Mouse (Mus musculus) gastrocnemius, adult 8-10 months (tissue): ENCODE results near the gene Stk38l. TPM values are rescaled to one million over a fixed set of nuclear protein-coding genes. Genes with fewer than 3 reads are reported as not detected.
"Not testable (repeated sequence)": the region's sequence is repeated elsewhere in the genome, so short reads cannot be mapped to it uniquely, and the experiment has no call there.

ENCODE experiments used
- DNase-seq, 2 experiments: peaks; one replicate each; pipeline ENCODE4 v3.0.0; 2022; ENCODE audit warnings: low spot score in 2 of 2
- total RNA-seq, 4 experiments: library from RNA; stranded (reverse); gene quantifications; 2 replicates each; pipeline ENCODE4 v1.2.4; 2022

Stk38l gene
- total RNA-seq, 4 experiments from 2014 or later: 8.0 to 11.2 (median 10.3) TPM

DNA sequence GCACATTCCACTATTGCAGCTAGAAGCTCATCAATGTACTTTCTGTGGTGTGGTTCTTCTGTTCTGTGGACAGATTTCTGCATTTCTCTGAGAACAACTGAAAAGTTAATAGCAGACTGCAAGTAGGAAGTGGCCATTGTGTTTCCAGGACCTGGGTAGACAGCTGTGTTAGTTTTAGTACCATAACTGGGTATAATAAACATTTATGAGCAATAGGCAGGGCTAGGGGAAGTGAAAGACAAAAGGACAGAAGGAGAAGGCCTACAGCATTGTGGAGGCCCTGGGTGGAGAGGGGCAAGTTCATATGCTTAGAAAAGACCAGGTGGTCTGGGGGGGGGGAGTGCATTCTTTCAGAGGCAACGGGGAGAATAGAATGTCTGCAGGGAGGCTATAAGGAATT is 8.8 kb downstream of the Stk38l start:
- DNase-seq: no peak

DNA sequence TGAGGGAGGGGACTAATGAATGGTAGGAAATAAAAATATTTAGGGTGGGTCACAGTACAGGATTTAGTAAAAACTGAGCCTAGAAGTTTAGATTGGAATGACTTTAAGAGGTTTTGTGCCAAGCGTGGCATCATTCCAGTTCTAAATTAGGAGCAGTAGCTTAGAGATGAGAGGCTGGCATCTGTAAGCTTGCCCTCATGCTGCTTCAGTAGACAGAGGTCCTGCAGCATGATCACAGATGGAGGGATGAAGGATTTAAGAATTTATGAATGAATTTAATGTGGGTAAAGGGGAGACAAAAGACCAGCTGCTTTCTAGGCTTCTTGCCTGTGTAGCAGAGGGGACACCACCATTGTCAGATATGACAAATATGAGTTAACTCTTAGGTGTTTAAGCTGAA is 14.1 kb downstream of the Stk38l start:
- no peak for DNase-seq

DNA sequence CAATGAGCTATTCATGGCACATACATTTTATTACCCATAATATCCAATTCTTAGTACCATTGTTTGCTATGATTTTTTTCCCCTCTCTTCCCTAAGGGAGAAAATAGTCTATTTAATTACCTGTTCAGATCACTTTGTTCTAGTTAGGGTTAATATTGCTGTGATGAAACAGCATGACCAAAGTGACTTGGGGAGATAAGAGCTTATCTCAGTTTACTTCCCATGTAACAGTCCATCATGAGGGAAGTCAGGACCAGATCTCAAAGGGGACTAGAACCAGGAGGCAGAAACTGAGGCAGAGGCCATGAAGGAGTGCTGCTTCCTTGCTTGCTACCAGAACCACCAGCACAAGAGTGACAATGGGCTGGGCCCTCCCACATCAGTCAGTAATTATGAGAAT is 15.9 kb downstream of the Stk38l start:
- no peak for DNase-seq

- DNase-seq: no peak
These were observed 17.3 kb downstream of the Stk38l start for GRCm38 (mm10) chr6:146741986-146742635.

DNA sequence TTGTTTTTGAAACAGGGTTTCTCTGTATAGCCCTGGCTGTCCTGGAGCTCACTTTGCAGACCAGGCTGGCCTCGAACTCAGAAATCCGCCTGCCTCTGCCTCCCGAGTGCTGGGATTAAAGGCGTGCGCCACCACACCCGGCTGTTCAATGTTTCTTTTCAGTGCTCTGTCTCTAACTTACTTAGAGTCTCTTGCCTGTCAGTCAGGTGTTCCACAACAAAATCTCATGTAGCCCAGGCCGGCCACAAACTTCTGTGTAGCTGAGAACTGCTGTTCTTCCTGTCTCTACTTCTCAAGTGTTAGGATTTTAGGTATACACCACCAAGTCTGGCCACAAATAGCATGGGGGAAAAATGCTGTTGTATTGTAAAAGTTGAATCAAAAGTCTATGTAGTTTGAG is 19.5 kb downstream of the Stk38l start:
- not testable (repeated sequence) for DNase-seq

DNA sequence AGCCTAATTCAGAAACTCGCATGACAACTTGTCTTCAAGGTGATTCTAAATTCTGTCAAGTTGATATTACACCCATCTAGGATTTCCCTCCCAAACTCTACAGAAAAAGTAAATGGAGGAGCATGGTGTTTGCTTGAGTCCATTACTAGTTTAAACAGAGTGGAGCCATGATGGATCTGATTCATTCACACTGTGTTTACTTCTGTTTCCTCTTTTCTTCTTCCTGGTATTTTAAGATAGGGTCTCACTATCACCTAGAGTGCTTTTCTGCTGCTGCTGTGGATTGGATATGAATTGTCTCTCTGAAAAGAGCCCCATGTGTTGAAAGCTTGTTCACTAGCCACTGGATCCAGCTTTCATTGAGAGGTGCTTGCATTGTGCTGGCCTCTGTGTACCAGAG is 20.4 kb downstream of the Stk38l start:
- no peak for DNase-seq

DNA sequence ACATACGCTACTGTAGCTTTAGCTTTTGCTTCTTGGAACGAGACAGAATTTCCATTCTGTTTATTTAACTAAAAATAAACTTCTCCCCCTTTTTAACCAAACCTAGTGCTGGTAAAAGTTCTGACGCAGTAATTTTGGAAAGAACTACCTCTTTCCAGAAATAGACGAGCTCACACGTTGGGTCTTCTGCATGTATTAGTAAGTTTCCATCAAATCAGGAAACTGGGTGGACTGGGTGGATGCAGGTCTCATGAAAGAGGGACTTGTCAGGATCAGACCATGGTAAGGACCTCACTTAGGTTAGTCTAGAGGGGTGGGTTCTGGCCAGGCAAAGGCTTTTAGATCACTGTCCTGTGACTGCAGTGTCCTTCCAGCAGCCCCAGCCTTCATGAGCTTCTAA is 21.8 kb downstream of the Stk38l start:
- no peak for DNase-seq

DNA sequence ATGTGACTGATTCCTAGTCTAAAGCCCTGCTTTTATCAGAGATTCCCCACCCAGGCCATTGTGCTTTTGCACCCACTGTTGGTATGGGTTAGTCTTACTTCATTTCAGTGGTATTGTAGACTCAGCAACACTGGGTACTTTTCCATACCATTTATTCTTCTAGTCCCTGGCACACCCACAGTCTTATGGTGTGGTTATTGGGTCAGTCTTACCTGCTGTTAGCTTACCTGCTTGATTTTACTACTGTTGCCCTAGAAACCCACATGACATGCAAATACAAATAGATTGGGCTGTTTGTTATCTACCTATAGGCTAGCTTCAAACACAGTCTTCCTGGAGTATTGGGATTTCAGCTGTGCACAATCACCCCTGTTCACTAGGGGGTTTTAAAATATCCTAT is 22.3 kb downstream of the Stk38l start:
- DNase-seq: no peak

DNA sequence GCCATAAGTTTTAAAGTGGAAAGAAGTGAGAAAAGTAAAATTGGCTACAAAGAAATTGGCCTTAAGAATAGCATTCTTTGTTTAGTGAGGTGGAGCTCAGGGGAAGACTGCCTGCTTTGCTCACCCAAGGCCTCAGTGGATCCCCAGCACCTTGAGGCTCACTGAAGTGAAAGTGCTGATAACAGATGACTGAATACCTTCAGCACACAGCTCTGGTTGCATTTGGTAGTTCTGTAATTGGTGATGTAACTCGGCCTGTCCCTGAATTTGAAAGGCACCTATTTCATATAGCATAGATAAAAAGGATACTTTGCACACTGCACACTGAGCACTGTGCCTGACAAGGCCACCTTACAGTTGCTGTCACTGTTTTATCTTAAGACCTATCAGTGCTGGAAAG is 23.5 kb downstream of the Stk38l start:
- no peak for DNase-seq

DNA sequence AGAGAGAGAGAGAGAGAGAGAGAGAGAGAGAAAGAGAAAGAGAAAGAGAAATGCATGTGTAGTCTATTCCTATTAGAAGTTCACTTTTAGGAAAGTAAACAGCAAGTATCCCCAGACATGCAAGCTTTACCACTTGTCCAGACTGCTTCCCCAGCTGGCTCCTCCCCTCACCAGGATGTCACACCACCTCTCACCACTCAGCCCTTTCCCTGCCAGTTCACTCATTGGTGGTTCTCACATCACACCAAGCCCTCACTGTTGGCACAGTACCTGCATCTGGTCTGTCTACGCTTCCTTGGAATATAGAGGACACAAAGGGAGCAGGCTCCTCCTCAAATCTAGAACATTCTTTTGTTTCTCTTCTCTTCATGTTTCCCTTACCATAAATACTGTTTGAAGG is 26.9 kb downstream of the Stk38l start:
- DNase-seq: no peak

GRCm38 (mm10) chr6:146752178-146752577 is 27.4 kb downstream of the Stk38l start:
- no peak for DNase-seq

DNA sequence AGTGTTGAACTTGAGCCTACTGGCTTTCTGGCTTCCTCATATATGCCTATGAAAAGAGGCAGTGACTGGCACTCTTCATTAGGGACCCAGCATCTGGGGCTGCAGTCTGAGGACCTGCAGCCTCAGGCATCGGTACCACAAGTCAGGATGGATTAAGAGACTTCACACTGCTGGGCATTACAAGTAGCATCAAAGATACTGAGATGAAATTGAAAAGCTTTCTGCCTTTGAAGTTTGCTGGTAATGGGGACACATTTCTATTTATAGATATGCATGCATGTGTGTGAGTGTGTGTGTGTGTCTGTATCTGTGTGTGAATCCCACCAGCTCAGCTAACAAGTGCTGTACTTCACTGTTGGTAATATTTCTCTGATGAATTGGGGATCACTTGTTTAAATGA is 27.8 kb downstream of the Stk38l start:
- no peak for DNase-seq

DNA sequence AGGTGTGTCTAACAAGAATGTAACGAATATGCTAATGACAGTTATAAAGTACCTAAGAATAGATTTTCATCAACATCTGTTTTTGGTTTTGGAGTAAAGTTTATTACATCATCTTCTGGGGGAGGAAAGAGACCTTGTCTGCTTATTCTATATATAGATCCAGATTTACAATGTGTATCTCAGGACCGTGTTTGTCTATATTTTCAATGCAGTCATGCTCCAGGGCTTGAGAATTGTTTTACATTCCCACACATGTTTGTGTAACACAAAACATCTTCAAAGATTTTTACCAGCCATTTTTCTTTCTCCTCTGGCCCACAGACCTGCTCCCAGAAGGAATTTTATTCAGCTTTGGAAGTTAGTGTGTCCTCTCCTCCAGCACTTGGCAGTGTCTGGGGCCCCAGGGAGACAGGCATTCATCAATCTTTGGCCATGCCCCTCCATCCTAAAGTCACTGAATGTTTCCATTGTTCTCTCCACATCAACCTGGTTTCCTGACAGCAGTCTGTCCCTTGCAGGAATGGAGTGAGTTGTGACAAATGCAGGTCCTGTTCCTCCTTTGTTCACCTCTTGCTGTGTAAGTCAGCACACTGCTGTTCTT is 28.9 kb downstream of the Stk38l start:
- DNase-seq: no peak

- no peak for DNase-seq
These were observed 30.3 kb downstream of the Stk38l start for GRCm38 (mm10) chr6:146755136-146755535.

DNA sequence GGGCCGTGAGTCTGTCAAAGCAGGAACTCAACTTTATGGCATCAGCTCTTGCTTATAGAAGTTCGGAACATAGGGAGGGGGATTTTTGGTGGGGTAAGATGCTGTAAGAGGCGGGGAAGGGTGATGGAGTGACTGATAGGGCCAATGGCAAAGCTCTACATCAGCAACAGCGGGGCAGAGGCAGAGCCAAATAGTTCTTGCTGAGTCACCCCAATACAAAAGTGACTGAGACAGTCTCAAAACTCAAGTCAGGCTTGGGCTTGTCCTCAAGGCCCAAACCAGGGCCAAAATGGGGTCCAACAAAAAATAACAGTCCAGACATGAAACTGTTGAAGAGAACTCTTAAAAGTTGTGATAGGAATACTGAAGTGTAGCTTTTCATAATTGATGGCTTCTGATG is 30.9 kb downstream of the Stk38l start:
- no peak for DNase-seq

- no peak for DNase-seq
These were observed 34.2 kb downstream of the Stk38l start for GRCm38 (mm10) chr6:146759027-146759426.

- no peak for DNase-seq
These were observed 35.2 kb downstream of the Stk38l start for GRCm38 (mm10) chr6:146760022-146760421.

DNA sequence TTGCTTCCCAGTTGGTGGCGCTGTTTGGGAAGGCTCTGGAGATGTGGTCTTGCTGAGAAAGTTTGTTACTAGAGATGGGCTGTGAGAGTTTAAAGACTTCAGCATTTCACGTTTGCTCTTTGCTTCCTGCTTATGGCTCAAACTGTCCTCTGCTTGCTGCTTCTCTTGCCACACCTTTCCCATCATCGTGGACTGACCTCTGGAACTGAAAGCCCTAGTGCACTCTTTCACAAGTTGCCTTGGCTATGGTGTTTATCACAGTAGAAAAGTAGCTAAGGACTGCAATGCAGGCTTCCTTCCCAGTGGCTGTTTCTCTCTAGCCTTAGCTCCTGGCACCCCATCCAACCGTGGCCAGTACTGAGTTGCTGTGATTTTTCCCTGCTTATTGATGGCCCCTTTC is 35.9 kb downstream of the Stk38l start:
- no peak for DNase-seq

GRCm38 (mm10) chr6:146762264-146762898 is 37.6 kb downstream of the Stk38l start:
- DNase-seq: no peak

DNA sequence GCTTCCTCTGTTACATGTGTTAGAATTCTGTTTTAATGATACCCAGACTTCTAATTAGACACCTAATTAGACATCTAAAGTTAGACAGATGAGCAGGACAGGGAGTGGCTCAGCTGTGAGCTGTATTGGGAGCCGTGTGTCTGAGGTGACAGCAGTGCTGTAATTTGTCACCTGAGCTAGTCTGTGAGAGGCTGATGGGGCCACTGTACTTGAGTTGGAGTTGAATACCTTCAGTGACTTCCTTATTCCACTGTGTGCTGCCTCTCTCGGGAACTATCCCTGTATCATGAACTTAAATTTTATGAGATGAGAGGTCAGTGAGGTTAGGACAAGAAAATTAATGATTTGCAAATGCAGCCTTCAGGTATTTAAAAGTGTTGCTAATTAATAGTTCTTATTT is 39.8 kb downstream of the Stk38l start:
- no peak for DNase-seq

DNA sequence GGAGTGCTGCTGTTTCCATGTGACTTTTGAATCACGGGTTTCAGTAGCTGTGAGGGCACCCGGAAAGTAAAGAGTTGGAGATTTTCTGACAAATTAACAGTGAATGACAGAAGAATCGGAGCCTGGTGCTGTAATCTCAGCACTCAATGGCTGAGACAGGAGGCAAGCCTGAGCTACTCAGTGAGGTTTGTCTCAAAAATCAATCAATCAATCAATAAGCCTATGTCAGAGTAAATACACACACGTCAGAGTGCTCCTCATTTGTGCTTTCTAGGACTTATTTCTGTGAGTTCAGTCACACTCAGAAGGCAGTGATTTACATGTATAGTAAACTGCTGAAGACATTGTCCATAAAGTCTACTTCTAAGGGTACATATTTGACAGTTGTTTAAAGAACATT is 40.5 kb downstream of the Stk38l start:
- no peak for DNase-seq

DNA sequence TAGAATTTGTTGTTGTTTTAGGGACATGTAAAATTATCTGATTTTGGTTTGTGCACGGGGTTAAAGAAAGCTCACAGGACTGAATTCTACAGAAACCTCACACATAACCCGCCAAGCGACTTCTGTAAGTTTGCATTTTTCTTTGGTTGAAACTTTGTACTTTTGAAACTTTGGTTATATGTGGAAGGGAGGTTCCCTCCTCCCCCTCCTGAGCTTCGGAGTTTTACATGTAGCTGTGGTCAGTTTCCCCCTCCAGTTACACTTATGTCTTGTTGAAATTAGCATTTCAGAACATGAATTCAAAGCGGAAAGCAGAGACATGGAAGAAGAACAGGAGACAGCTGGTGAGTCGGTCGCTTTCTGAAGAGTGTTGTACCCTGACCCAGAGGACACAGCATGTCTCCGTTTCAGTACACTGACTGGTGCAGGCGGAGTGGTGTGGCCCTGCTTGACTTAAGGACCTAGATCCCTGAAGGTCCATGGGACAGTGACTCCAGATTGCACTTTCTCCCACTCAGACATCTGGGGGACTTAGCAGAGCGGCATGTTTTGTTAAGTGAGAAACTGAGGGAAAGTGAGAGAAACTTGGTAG is 44.1 kb downstream of the Stk38l start:
- no peak for DNase-seq
